Mouse (Mus musculus) kidney, adult 2 months (tissue): ENCODE measurements around the gene Dip2c.

Experiments
- CTCF ChIP-seq: fragments of 200-500 bp; conservative IDR thresholded peaks from 2 replicates; pipeline ENCODE4 v1.5.1; 2011; ENCODE audit warnings: low read depth, mild to moderate bottlenecking, control low read depth, low read length, moderate library complexity, mixed read lengths; ENCODE audit not compliant: insufficient read depth, insufficient read length
- POLR2A ChIP-seq: fragments of 200-500 bp; IDR thresholded peaks from one replicate; pipeline ENCODE4 v1.6.1; 2011; ENCODE audit warnings: low read depth, low read length, control low read depth

GRCm38 (mm10) chr13:9581821-9582220, 305.5 kb downstream of the Dip2c start:
- TF ChIP-seq CTCF (no peak), POLR2A (no peak)
